Mouse (Mus musculus) bone marrow, adult 2 months (tissue): ENCODE results near the gene Ugt1a5.

Source experiments
- CTCF ChIP-seq: fragments of 200-500 bp; IDR thresholded peaks from 2 replicates; pipeline ENCODE4 v1.5.1; 2011; ENCODE audit warnings: low read length, control low read depth; ENCODE audit not compliant: control insufficient read depth, insufficient read depth
- POLR2A ChIP-seq: fragments of 200-500 bp; IDR thresholded peaks from 2 replicates; pipeline ENCODE4 v1.6.1; 2011; ENCODE audit warnings: low read depth, mild to moderate bottlenecking, control low read depth, low read length, borderline replicate concordance; ENCODE audit not compliant: control insufficient read depth

GRCm38 (mm10) chr1:88247660-88248059 is 81.8 kb downstream of the Ugt1a5 start:
- no peak for TF ChIP-seq POLR2A
- no peak for TF ChIP-seq CTCF
